Mouse (Mus musculus): ENCODE data around the gene Tnfsf14. TPM values are rescaled to one million over a fixed set of nuclear protein-coding genes. Genes with fewer than 3 reads are reported as not detected.

The Tnfsf14 gene
- polyA plus RNA-seq, 1 experiment from 2014 or later = not detected

DNA sequence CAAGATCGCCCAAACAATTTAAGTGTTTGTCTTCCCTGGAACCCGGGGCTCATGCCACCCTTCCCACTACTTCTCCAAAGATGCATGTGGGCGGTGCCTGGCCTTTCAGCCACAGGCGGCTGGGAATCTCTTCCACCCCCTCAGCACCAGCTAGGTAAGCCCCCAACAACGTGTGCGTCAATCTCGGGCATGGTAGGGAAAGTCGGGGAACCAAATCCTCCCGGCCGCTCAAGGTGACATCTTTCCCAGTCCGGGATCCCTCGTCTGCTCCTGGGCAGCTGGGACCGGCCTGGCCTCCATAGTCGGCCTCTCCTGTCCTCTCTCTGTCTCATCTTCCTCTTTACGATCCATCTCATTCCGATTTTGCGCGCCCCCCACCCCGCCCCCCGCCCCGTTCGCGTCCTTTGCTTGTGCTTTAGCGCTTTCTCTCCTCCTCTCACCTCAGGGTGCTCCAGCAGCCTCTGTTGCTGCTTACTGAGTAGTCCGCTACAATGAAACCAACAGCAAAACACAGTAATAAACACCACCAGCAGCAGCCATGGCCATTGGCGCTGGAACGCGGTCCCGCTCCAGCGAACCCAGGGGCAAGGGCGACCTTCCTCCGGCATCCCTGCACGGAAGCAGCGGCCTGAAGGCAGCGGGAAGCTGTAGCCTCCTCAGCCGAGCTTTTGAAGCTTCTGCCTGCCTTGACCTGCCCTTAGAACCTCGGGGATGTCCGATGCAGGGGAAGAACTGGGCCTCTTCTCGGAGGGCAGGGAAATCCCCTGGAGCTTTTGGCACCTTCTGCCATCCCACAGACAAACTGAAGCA, 44.8 kb downstream of the Tnfsf14 start, which contains the start of gene Cd70:
Cd70 (minus strand) TSS at position 784 of the 810 bp plus-strand sequence.
- H3K27me3 ChIP-seq (ENCODE audit: control insufficient read depth, insufficient read depth, low read length) = no peaks in the 10 kb centered on the region; the same call in 1 of the 2 replicates
- peak within 1 kb of the TSS; percentile 34 for H3K4me2 ChIP-seq (replicated peaks; ENCODE audit: low read depth)
- WGBS = 6% methylated on average over 38 of the region's 39 CpGs
- peak within 1 kb of the TSS; percentile 13; the same call in 1 of the 2 replicates for H3K4me3 ChIP-seq (ENCODE audit: low read depth, low read length)
- ATAC-seq (ENCODE audit: low FRiP score, low TSS enrichment) = no peak
- no peak within 1 kb of the TSS for H3K27ac ChIP-seq (replicated peaks)
- no peaks in the 10 kb centered on the region for H3K4me1 ChIP-seq (replicated peaks; ENCODE audit: control insufficient read depth, insufficient read depth)
- DNase-seq (ENCODE audit: low spot score) = no peak
- no peaks in the 10 kb centered on the region for H3K9me3 ChIP-seq (ENCODE audit: control insufficient read depth, low read length)
- no peak within 1 kb of the TSS for H3K9ac ChIP-seq (ENCODE audit: low read length)
- TF ChIP-seq EP300 (optimal IDR thresholded peaks at IDR 0.05) (no peak), CTCF (IDR thresholded peaks at IDR 0.05; ENCODE audit: low read depth) (no peak)
- H3K36me3 ChIP-seq (ENCODE audit: control insufficient read depth, insufficient read depth, low read length) = no peaks in the 10 kb centered on the region

DNA sequence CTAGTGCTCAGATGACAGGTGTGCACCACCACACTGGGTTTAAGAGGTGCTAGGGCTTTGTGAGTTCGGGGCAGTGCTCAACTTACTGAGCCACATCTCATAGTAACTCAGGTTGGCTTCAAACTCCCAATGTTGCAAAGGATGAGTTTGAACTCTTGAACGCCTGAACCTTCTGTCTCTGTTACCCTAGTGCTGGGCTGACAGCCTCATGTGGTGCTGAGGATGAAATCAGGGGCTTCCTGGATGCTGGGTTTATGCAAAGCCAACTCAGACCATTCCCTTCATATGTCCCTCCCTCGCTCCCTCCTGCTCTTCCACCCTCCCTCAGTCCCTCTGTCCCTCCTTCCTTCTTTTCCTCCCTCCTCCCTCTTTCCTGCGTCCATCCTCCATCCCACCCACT, 45.6 kb downstream of the Tnfsf14 start:
- no peak overlapping the region for H3K9ac ChIP-seq (ENCODE audit: low read length)
- no peak overlapping the region for H3K4me3 ChIP-seq (ENCODE audit: low read depth, low read length)
- WGBS = 66% methylated on average over 4 of the region's 4 CpGs
- H3K27ac ChIP-seq (replicated peaks) = no peak overlapping the region
- no peaks in the 10 kb centered on the region for H3K9me3 ChIP-seq (ENCODE audit: control insufficient read depth, low read length)
- no peak for ATAC-seq (ENCODE audit: low FRiP score, low TSS enrichment)
- no peaks in the 10 kb centered on the region for H3K36me3 ChIP-seq (ENCODE audit: control insufficient read depth, insufficient read depth, low read length)
- H3K27me3 ChIP-seq (ENCODE audit: control insufficient read depth, insufficient read depth, low read length) = no peaks in the 10 kb centered on the region; the same call in 1 of the 2 replicates
- TF ChIP-seq EP300 (optimal IDR thresholded peaks at IDR 0.05) (no peak), CTCF (IDR thresholded peaks at IDR 0.05; ENCODE audit: low read depth) (no peak)
- H3K4me2 ChIP-seq (replicated peaks; ENCODE audit: low read depth) = no peak overlapping the region
- DNase-seq (ENCODE audit: low spot score) = no peak
- H3K4me1 ChIP-seq (replicated peaks; ENCODE audit: control insufficient read depth, insufficient read depth) = no peaks in the 10 kb centered on the region

DNA sequence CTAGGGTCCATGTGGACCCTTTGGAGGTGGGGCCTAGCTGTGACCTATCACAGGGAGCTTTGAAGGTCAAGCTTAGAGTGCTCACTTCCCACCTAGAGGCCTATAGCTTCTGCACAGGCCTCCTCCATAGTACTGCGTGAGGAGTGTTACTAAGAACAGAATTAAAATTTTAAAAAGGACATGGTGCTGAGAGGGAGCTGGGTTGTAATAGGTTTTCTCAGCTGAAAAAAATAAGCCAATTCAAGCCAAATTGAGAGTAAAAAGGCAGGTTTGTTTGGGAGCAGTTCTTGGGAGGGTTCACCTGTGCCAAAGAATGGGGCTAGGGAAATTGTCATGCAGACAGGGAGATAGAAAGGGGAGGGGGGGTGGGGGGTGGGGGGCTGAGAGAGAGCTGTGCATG, 48.9 kb downstream of the Tnfsf14 start:
- ATAC-seq (ENCODE audit: low FRiP score, low TSS enrichment) (no peak), DNase-seq (ENCODE audit: low spot score) (no peak)
- no peaks in the 10 kb centered on the region for H3K36me3 ChIP-seq (ENCODE audit: control insufficient read depth, insufficient read depth, low read length)
- no peaks in the 10 kb centered on the region; the same call in 1 of the 2 replicates for H3K27me3 ChIP-seq (ENCODE audit: control insufficient read depth, insufficient read depth, low read length)
- no peak for TF ChIP-seq CTCF (IDR thresholded peaks at IDR 0.05; ENCODE audit: low read depth)
- no peak for TF ChIP-seq EP300 (optimal IDR thresholded peaks at IDR 0.05)
- no peaks in the 10 kb centered on the region for H3K9me3 ChIP-seq (ENCODE audit: control insufficient read depth, low read length)
- H3K4me2 ChIP-seq (replicated peaks; ENCODE audit: low read depth) = no peak overlapping the region
- 65% methylated on average over 1 of the region's 1 CpGs for WGBS
- H3K9ac ChIP-seq (ENCODE audit: low read length) = no peak overlapping the region
- no peak overlapping the region for H3K4me3 ChIP-seq (ENCODE audit: low read depth, low read length)
- H3K4me1 ChIP-seq (replicated peaks; ENCODE audit: control insufficient read depth, insufficient read depth) = no peaks in the 10 kb centered on the region
- H3K27ac ChIP-seq (replicated peaks) = no peak overlapping the region

DNA sequence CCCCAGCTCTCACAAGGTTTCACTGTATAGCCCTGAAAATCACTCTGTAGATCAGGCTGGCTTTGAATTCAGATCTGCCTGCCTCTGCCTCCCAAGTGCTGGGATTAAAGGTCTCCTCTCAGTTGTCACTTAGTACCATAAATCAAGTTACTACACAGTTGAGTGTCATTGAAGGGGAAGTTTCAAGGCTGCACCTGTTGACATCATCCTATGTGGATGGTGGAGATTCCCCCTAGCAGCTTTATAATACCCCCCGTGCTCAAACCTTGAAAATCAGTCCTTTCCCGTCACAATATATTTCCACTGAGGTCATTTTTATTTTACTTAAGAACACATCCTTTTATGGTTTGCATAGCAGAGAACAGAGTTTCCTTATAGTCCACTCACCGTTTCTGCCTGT, 50.3 kb downstream of the Tnfsf14 start:
- Histone ChIP-seq H3K4me3 (ENCODE audit: low read depth, low read length) (no peak overlapping the region), H3K4me2 (replicated peaks; ENCODE audit: low read depth) (no peak overlapping the region), H3K27ac (replicated peaks) (no peak overlapping the region), H3K4me1 (replicated peaks; ENCODE audit: control insufficient read depth, insufficient read depth) (no peaks in the 10 kb centered on the region), H3K36me3 (ENCODE audit: control insufficient read depth, insufficient read depth, low read length) (no peaks in the 10 kb centered on the region), H3K27me3 (ENCODE audit: control insufficient read depth, insufficient read depth, low read length) (no peaks in the 10 kb centered on the region), H3K9me3 (ENCODE audit: control insufficient read depth, low read length) (no peaks in the 10 kb centered on the region), H3K9ac (ENCODE audit: low read length) (no peak overlapping the region)
- no peak for ATAC-seq (ENCODE audit: low FRiP score, low TSS enrichment)
- 57% methylated on average over 3 of the region's 3 CpGs for WGBS
- TF ChIP-seq CTCF (IDR thresholded peaks at IDR 0.05; ENCODE audit: low read depth) (no peak), EP300 (optimal IDR thresholded peaks at IDR 0.05) (no peak)
- no peak for DNase-seq (ENCODE audit: low spot score)

DNA sequence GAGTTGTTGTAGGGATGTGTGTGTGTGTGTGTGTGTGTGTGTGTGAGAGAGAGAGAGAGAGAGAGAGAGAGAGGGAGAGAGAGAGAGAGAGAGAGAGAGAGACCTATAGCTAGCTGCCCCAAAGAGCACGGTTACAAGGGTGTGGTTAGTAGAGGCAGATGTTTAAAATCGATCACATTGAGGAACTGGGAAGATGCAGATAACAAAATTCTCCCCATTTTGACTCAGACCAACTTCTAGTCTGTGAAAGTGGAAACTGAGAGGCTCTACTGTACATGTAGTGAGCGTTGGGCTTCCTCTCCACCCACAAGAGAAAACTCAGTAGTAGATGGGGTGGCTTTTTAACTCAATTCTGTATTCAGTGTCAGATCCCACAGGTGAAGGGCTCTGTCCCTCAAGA, 54.3 kb downstream of the Tnfsf14 start:
- DNase-seq (ENCODE audit: low spot score) (no peak), ATAC-seq (ENCODE audit: low FRiP score, low TSS enrichment) (no peak)
- H3K36me3 ChIP-seq (ENCODE audit: control insufficient read depth, insufficient read depth, low read length) = no peaks in the 10 kb centered on the region
- H3K4me3 ChIP-seq (ENCODE audit: low read depth, low read length) = no peak overlapping the region
- WGBS = 74% methylated on average over 3 of the region's 3 CpGs
- no peaks in the 10 kb centered on the region for H3K9me3 ChIP-seq (ENCODE audit: control insufficient read depth, low read length)
- no peak overlapping the region for H3K27ac ChIP-seq (replicated peaks)
- H3K4me1 ChIP-seq (replicated peaks; ENCODE audit: control insufficient read depth, insufficient read depth) = no peaks in the 10 kb centered on the region
- H3K4me2 ChIP-seq (replicated peaks; ENCODE audit: low read depth) = no peak overlapping the region
- H3K9ac ChIP-seq (ENCODE audit: low read length) = no peak overlapping the region
- no peak for TF ChIP-seq CTCF (IDR thresholded peaks at IDR 0.05; ENCODE audit: low read depth)
- H3K27me3 ChIP-seq (ENCODE audit: control insufficient read depth, insufficient read depth, low read length) = no peaks in the 10 kb centered on the region

Small RNA genes lying within 50 kb of the gene (microRNA-seq; reads per million reads assigned to microRNA genes)
- gene Mir6978 = not detected

Other genes starting within 250 kb of the Tnfsf14 start
- 13.5 and 15.8 TPM in 2 replicates for gene Acer1, start 212.1 kb downstream of the Tnfsf14 start, polyA plus RNA-seq (2015; fragmentation: Nextera tagmentation; extraction: Ambion mirVana)
- 87.0 and 88.6 TPM in 2 replicates for gene Clpp, start 203.9 kb downstream of the Tnfsf14 start, polyA plus RNA-seq (2015; fragmentation: Nextera tagmentation; extraction: Ambion mirVana)
- 28.7 and 32.5 TPM in 2 replicates for gene Alkbh7, start 196.8 kb downstream of the Tnfsf14 start, polyA plus RNA-seq (2015; fragmentation: Nextera tagmentation; extraction: Ambion mirVana)
- gene Pspn, start 194.2 kb downstream of the Tnfsf14 start, polyA plus RNA-seq (2015; fragmentation: Nextera tagmentation; extraction: Ambion mirVana) = not detected in 2 replicates
- 36.9 and 37.3 TPM in 2 replicates for gene Gtf2f1, start 182.9 kb downstream of the Tnfsf14 start, polyA plus RNA-seq (2015; fragmentation: Nextera tagmentation; extraction: Ambion mirVana)
- 0.33 and 0.45 TPM in 2 replicates for gene Gm17949, start 182.7 kb downstream of the Tnfsf14 start, polyA plus RNA-seq (2015; fragmentation: Nextera tagmentation; extraction: Ambion mirVana)
- 16.9 and 18.2 TPM in 2 replicates for gene Khsrp, start 162.7 kb downstream of the Tnfsf14 start, polyA plus RNA-seq (2015; fragmentation: Nextera tagmentation; extraction: Ambion mirVana)
- gene Slc25a41, start 152.5 kb downstream of the Tnfsf14 start, polyA plus RNA-seq (2015; fragmentation: Nextera tagmentation; extraction: Ambion mirVana) = not detected in 2 replicates
- gene Crb3, start 135.1 kb downstream of the Tnfsf14 start, polyA plus RNA-seq (2015; fragmentation: Nextera tagmentation; extraction: Ambion mirVana) = 74.9 and 82.7 TPM in 2 replicates
- gene Slc25a23, start 134.3 kb downstream of the Tnfsf14 start, polyA plus RNA-seq (2015; fragmentation: Nextera tagmentation; extraction: Ambion mirVana) = 3.1 and 4.2 TPM in 2 replicates
- 2.4 and 2.8 TPM in 2 replicates for gene Dennd1c, start 115.7 kb downstream of the Tnfsf14 start, polyA plus RNA-seq (2015; fragmentation: Nextera tagmentation; extraction: Ambion mirVana)
- gene Tubb4a, start 106.4 kb downstream of the Tnfsf14 start, polyA plus RNA-seq (2015; fragmentation: Nextera tagmentation; extraction: Ambion mirVana) = 9.5 and 11.5 TPM in 2 replicates
- gene Tnfsf9, start 88.9 kb downstream of the Tnfsf14 start, polyA plus RNA-seq (2015; fragmentation: Nextera tagmentation; extraction: Ambion mirVana) = 2.3 and 3.5 TPM in 2 replicates
- 0.11 TPM in 1 of 2 replicates, not detected in the other for gene Cd70, start 44.4 kb downstream of the Tnfsf14 start, polyA plus RNA-seq (2015; fragmentation: Nextera tagmentation; extraction: Ambion mirVana)
- gene C3, start 34.0 kb upstream of the Tnfsf14 start, polyA plus RNA-seq (2015; fragmentation: Nextera tagmentation; extraction: Ambion mirVana) = 9.3 and 9.8 TPM in 2 replicates
- 48.0 and 52.4 TPM in 2 replicates for gene Gpr108, start 54.3 kb upstream of the Tnfsf14 start, polyA plus RNA-seq (2015; fragmentation: Nextera tagmentation; extraction: Ambion mirVana)
- 27.5 and 29.9 TPM in 2 replicates for gene Trip10, start 55.3 kb upstream of the Tnfsf14 start, polyA plus RNA-seq (2015; fragmentation: Nextera tagmentation; extraction: Ambion mirVana)
- gene Vav1, start 84.9 kb upstream of the Tnfsf14 start, polyA plus RNA-seq (2015; fragmentation: Nextera tagmentation; extraction: Ambion mirVana) = 1.4 and 1.6 TPM in 2 replicates
- 4.6 and 4.8 TPM in 2 replicates for gene Adgre1, start 164.5 kb upstream of the Tnfsf14 start, polyA plus RNA-seq (2015; fragmentation: Nextera tagmentation; extraction: Ambion mirVana)